Mouse (Mus musculus) limb, embryonic 11.5 days (tissue): ENCODE measurements around the gene Ccndbp1. TPM values are rescaled to one million over a fixed set of nuclear protein-coding genes. Genes with fewer than 3 reads are reported as not detected.
"Not testable (repeated sequence)": the region's sequence is repeated elsewhere in the genome, so short reads cannot be mapped to it uniquely, and the experiment has no call there.

Experiments
- ATAC-seq: fragments of 200-750 bp; cut with Nextera tagmentation; 2 replicates; pipeline ENCODE4 v1.8.0; 2017; ENCODE audit warnings: low read depth; ENCODE audit not compliant: insufficient number of reproducible peaks, low FRiP score, low TSS enrichment
- DNase-seq: peaks from one replicate; pipeline ENCODE4 v3.0.0-alpha.2; 2015; ENCODE audit warnings: low spot score
- H3K27ac ChIP-seq: fragments of 300-500 bp; sonication (generic); replicated peaks from 2 replicates; pipeline ENCODE4 v1.5.1; 2014; ENCODE audit warnings: low read depth, mild to moderate bottlenecking, low read length
- H3K27me3 ChIP-seq: fragments of 300-500 bp; sonication (generic); 2 replicates; pipeline ENCODE4 v1.6.1; 2014; ENCODE audit warnings: mild to moderate bottlenecking, low read length, mixed read lengths; ENCODE audit not compliant: control insufficient read depth, insufficient read depth
- H3K36me3 ChIP-seq: fragments of 300-500 bp; sonication (generic); 2 replicates; pipeline ENCODE4 v1.6.1; 2014; ENCODE audit warnings: mild to moderate bottlenecking, low read length, moderate library complexity, mixed read lengths; ENCODE audit not compliant: control insufficient read depth, insufficient read depth
- H3K4me1 ChIP-seq: fragments of 300-500 bp; sonication (generic); 2 replicates; pipeline ENCODE4 v1.6.1; 2014; ENCODE audit warnings: low read length, mixed read lengths; ENCODE audit not compliant: control insufficient read depth, insufficient read depth
- H3K4me2 ChIP-seq: fragments of 300-500 bp; sonication (generic); 2 replicates; pipeline ENCODE4 v1.6.1; 2014; ENCODE audit warnings: low read depth, mild to moderate bottlenecking, moderate library complexity; ENCODE audit not compliant: severe bottlenecking
- H3K4me3 ChIP-seq: fragments of 300-500 bp; sonication (generic); 2 replicates; pipeline ENCODE4 v1.5.1; 2014; ENCODE audit warnings: low read depth, low read length
- H3K9ac ChIP-seq: fragments of 300-500 bp; sonication (generic); 2 replicates; pipeline ENCODE4 v1.6.1; 2014; ENCODE audit warnings: mild to moderate bottlenecking, low read length
- H3K9me3 ChIP-seq: fragments of 300-500 bp; sonication (generic); 2 replicates; pipeline ENCODE4 v1.6.1; 2016; ENCODE audit warnings: low read length; ENCODE audit not compliant: control insufficient read depth
- WGBS: fragments of 180-500 bp; shearing (Covaris S2); extraction: QIAGEN DNeasy Blood & Tissue Kit; methylation state at CpG from one replicate; pipeline ENCODE4 v1.1.7; 2014; 5-methylcytosine and 5-hydroxymethylcytosine counted together
- polyA plus RNA-seq: library from polyadenylated mRNA; unstranded; fragments of >200 nt; fragmentation: Nextera tagmentation; extraction: Ambion mirVana; gene quantifications from 2 replicates; pipeline ENCODE4 v1.2.1, GENCODE M21; 2014

Gene Ccndbp1
- polyA plus RNA-seq, 1 experiment from 2014 or later = 32.7 TPM

GRCm38 (mm10) chr2:121036733-121037341, 28.6 kb downstream of the Ccndbp1 start, which contains the start of gene Epb42:
Gene Epb42, minus strand, starts transcription at chr2:121037072.
- Histone ChIP-seq H3K9me3 (no peaks in the 10 kb centered on the region), H3K36me3 (no peaks in the 10 kb centered on the region), H3K4me2 (no peak within 1 kb of the TSS), H3K9ac (no peak within 1 kb of the TSS), H3K27me3 (no peaks in the 10 kb centered on the region), H3K27ac (no peak within 1 kb of the TSS), H3K4me3 (no peak within 1 kb of the TSS), H3K4me1 (no peaks in the 10 kb centered on the region)
- 71% methylated on average over 5 of the region's 5 CpGs for WGBS
- no peak for DNase-seq
- ATAC-seq = no peak

DNA sequence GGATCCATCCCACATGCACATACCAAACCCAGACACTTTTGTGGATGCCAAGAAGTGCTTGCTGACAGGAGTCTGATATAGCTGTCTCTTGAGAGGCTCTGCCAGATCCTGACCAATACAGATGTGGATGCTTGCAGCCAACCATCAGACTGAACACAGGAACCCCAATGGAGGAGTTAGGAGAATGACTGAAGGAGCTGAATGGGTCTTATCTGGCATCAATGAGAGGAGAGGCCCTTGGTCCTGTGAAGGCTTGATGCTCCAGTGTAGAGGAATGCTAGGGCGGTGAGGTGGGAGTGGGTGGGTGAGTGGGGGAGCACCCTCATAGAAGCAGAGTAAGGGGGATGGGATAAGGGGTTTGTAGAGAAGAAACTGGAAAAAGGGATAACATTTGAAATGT, 30.6 kb downstream of the Ccndbp1 start:
- H3K4me2 ChIP-seq, DNase-seq, ATAC-seq, H3K9ac ChIP-seq, H3K4me1 ChIP-seq, H3K27me3 ChIP-seq, H3K36me3 ChIP-seq, H3K9me3 ChIP-seq, H3K4me3 ChIP-seq, H3K27ac ChIP-seq: not testable (repeated sequence)
- 75% methylated on average over 1 of the region's 1 CpGs for WGBS

DNA sequence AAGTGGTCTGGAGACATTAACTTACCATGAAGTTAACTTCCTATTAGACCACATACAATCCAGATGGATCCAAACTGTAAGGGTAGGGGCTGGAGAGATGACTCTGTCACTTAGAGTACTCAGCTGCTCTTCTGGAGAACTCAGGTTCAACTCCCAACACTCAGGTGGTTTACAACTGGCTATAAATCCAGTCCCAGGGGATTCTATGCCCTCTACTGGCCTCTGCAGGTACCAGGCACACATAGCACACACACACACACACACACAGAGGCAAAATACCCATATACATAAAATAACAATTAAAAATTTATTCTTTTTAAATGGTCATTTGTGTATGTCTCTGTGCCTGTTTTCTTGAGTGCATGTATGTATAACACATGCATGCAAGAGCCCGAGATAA, 31.2 kb downstream of the Ccndbp1 start:
- DNase-seq (no peak), ATAC-seq (no peak)
- H3K9ac ChIP-seq = no peak overlapping the region
- H3K9me3 ChIP-seq = no peaks in the 10 kb centered on the region
- WGBS = 93% methylated on average over 1 of the region's 1 CpGs
- no peak overlapping the region for H3K4me2 ChIP-seq
- no peak overlapping the region for H3K27ac ChIP-seq
- no peak overlapping the region for H3K4me3 ChIP-seq
- H3K27me3 ChIP-seq = no peaks in the 10 kb centered on the region
- no peaks in the 10 kb centered on the region for H3K4me1 ChIP-seq
- no peaks in the 10 kb centered on the region for H3K36me3 ChIP-seq

DNA sequence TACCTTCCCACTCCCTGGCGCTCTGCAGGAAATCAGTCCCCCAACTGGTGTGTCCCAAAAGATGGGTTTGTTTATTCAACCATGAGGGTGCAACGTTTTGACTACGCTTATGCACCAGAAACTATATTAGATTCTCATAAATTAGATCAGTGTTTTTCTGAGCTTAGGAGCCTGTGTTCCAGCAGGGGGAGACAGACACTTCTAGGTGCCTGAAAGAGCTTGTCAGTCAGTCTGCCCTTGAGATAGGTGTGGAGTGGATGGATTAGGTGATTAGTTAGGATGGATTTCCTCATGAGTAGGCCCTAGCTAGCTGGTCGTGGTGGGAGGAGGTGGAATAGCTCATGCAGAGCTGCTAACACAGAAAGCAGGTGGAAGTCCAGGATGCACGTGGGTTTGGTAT, 32.9 kb downstream of the Ccndbp1 start:
- no peaks in the 10 kb centered on the region for H3K4me1 ChIP-seq
- no peaks in the 10 kb centered on the region for H3K27me3 ChIP-seq
- no peak overlapping the region for H3K4me3 ChIP-seq
- 60% methylated on average over 5 of the region's 5 CpGs for WGBS
- DNase-seq (no peak), ATAC-seq (no peak)
- H3K4me2 ChIP-seq = no peak overlapping the region
- H3K36me3 ChIP-seq = no peaks in the 10 kb centered on the region
- H3K9me3 ChIP-seq = no peaks in the 10 kb centered on the region
- H3K27ac ChIP-seq = no peak overlapping the region
- H3K9ac ChIP-seq = no peak overlapping the region

DNA sequence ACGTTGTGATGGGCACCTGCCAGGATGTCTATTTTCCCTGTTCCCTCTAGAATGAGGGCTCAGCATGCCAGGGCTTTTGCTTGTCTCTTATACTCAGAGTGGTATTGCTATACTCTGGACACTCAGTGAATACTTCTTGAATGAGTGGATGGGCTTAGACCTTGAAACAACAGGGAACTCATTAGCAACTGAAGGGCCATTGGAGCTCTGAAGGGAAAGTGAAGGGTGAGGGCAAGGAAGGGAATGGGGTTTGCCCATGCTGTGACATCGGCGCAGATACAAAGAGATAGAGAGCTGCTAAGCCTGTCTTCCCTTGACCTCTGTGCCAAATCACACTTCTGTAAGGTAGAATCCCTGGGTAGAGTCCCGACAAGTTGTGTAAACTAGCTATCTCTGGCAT, 37.5 kb downstream of the Ccndbp1 start:
- no peak for ATAC-seq
- H3K4me2 ChIP-seq = no peak overlapping the region

GRCm38 (mm10) chr2:121052176-121052575, 44.0 kb downstream of the Ccndbp1 start:
- H3K36me3 ChIP-seq = no peaks in the 10 kb centered on the region
- 91% methylated on average over 5 of the region's 5 CpGs for WGBS
- no peaks in the 10 kb centered on the region for H3K4me1 ChIP-seq
- DNase-seq = no peak
- H3K4me2 ChIP-seq = no peak overlapping the region
- ATAC-seq = no peak
- H3K4me3 ChIP-seq = no peak overlapping the region
- H3K9ac ChIP-seq = no peak overlapping the region
- no peaks in the 10 kb centered on the region for H3K9me3 ChIP-seq
- no peak overlapping the region for H3K27ac ChIP-seq
- no peaks in the 10 kb centered on the region for H3K27me3 ChIP-seq

More for the DNA sequence above, 37.5 kb downstream of the Ccndbp1 start:
- Histone ChIP-seq H3K27me3 (no peaks in the 10 kb centered on the region), H3K36me3 (no peaks in the 10 kb centered on the region), H3K9me3 (no peaks in the 10 kb centered on the region), H3K9ac (no peak overlapping the region), H3K4me1 (no peaks in the 10 kb centered on the region), H3K27ac (no peak overlapping the region), H3K4me3 (no peak overlapping the region)
- 81% methylated on average over 4 of the region's 4 CpGs for WGBS
- DNase-seq = no peak

DNA sequence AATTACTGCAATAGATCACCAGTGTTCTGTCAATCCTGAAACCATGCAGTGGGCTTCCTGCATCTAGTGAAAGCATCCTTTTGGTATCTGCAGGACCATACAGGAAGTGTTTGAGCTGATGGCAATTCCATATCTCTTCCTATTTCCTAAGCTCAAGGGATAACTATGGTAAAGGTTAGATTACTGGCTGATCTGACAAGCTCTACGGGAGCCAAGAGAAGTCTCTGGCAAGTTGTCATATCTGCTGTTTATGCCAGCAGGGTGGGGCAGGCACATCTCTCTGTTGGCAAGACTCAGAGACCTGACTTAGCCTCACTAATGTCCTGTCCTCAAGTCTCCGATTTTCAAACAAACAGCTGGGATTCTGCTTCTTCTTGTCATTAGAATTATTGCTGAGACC, 45.9 kb downstream of the Ccndbp1 start:
- H3K4me2 ChIP-seq = no peak overlapping the region
- no peaks in the 10 kb centered on the region for H3K9me3 ChIP-seq
- no peak overlapping the region for H3K27ac ChIP-seq
- WGBS = 82% methylated on average over 2 of the region's 2 CpGs
- H3K36me3 ChIP-seq = no peaks in the 10 kb centered on the region
- H3K4me1 ChIP-seq = no peaks in the 10 kb centered on the region
- H3K4me3 ChIP-seq = no peak overlapping the region
- H3K27me3 ChIP-seq = no peaks in the 10 kb centered on the region
- no peak overlapping the region for H3K9ac ChIP-seq
- no peak for ATAC-seq
- DNase-seq = no peak

DNA sequence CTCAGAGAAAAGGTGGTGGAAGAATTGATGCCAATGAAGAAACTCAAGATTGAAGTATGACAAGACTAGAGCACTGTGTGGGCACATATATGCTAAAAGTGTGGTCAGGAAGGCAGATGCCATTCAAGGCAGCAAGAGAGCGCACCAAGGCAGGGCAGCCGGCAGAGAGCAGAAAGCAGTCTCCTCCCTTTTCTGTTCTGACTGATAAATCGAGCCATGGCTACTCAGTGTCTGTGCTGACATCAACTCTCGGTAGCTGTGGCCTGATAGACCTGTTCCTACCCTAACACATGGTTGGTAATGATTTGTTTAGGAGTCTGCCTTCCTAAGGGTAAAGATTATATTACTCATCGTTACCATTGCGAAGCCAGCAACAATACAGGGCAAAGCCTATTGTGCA, 47.7 kb downstream of the Ccndbp1 start:
- no peak for DNase-seq
- no peaks in the 10 kb centered on the region for H3K9me3 ChIP-seq
- whole genome bisulfite sequencing = 73% methylated on average over 6 of the region's 6 CpGs

DNA sequence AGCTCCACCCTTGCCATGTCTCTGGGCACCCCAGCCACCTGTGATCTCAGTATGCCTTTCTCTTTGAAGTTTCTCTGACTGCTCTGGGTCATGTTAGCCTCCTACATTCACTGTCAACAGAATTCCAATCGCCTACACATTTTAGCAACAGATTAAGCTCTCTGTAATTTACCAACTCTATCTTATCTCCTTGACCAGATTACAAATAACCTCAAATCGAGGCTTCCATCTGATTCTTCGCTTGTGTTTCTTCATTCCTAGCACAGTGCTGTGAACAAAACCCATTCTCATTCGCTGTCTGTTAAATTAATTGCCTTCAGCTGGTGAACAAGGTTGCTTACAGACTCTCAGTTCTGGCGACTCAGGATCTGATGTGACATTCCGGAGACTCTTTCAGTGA, 49.8 kb downstream of the Ccndbp1 start:
- Histone ChIP-seq H3K4me3 (no peak overlapping the region), H3K4me2 (no peak overlapping the region), H3K4me1 (no peaks in the 10 kb centered on the region), H3K9ac (no peak overlapping the region), H3K27me3 (no peaks in the 10 kb centered on the region), H3K9me3 (no peaks in the 10 kb centered on the region), H3K27ac (no peak overlapping the region), H3K36me3 (no peaks in the 10 kb centered on the region)
- ATAC-seq (no peak), DNase-seq (no peak)
- 63% methylated on average over 6 of the region's 6 CpGs for WGBS

More for the DNA sequence above, 47.7 kb downstream of the Ccndbp1 start:
- no peak overlapping the region for H3K4me2 ChIP-seq
- no peaks in the 10 kb centered on the region for H3K4me1 ChIP-seq
- no peaks in the 10 kb centered on the region for H3K27me3 ChIP-seq
- H3K4me3 ChIP-seq = no peak overlapping the region
- no peak for ATAC-seq
- H3K36me3 ChIP-seq = no peaks in the 10 kb centered on the region
- H3K9ac ChIP-seq = no peak overlapping the region
- no peak overlapping the region for H3K27ac ChIP-seq
